In the genomic region with DNA sequence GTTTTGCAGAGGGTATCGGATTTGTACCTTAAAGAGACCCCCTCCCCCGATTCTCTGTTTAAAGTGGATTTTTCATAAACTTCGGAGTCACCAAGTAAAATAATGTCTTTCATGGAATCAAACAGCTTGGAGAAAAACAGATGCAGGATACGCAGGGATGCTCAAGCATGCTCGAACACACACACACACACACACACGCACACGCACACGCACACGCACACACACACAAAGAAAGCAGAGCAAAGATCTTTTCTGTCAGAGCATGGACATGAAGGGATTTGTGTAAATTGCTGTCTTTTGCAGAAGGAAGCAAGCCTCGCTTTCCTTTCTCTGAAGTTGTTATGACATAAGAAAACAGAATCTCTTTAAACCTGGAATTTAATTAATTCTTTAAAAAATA, we compare ENCODE assay signal across 11 mouse cellular contexts.
DNase-seq lines count a peak whose midpoint lies in the region; ATAC-seq and TF ChIP-seq lines count a peak whose summit lies in the region.
"Had no signal": no experiment of that assay in that cellular context is flagged by ENCODE, and none has a peak within 500 bp of the region (broad histone marks: within the 10 kb centered on the region; RNA-seq: fewer than 3 reads in every experiment).

No protein-coding gene starts in this region.

- no peak overlapping the region for H3K9ac ChIP-seq in lung, embryonic 14.5 days
- H3K9ac ChIP-seq in forebrain, embryonic 13.5 days: no peak overlapping the region
- H3K9ac ChIP-seq in limb, embryonic 13.5 days: no peak overlapping the region
- H3K9ac ChIP-seq in lung, postnatal 0 days (replicated peaks; ENCODE audit: low read depth): no peak overlapping the region

- 34% methylated on average over 10 of the region's 10 CpGs for WGBS in lung, embryonic 14.5 days
- WGBS in lung, adult 2 months: 40% methylated on average over 10 of the region's 10 CpGs
- 2% methylated on average over 10 of the region's 10 CpGs for WGBS in forebrain, embryonic 13.5 days
- WGBS in limb, embryonic 13.5 days: 12% methylated on average over 10 of the region's 10 CpGs
- WGBS in lung, postnatal 0 days: 40% methylated on average over 10 of the region's 10 CpGs

- no peak overlapping the region for H3K27ac ChIP-seq in lung, embryonic 14.5 days (ENCODE audit: low read depth)
- H3K27ac ChIP-seq in forebrain, embryonic 13.5 days: peak overlapping the region; percentile 68
- no peak overlapping the region for H3K27ac ChIP-seq in limb, embryonic 13.5 days
- no peak overlapping the region for H3K27ac ChIP-seq in lung, postnatal 0 days (ENCODE audit: low read length)

- no peak for TF ChIP-seq CTCF in lung, embryonic 14.5 days (IDR thresholded peaks at IDR 0.05; ENCODE audit: low read depth)
- no peak for TF ChIP-seq CTCF in lung, adult 2 months (IDR thresholded peaks at IDR 0.05; ENCODE audit: insufficient read depth, low read length)
- TF ChIP-seq CTCF in lung, postnatal 0 days (IDR thresholded peaks at IDR 0.05): no peak

- TF ChIP-seq POLR2A in lung, adult 2 months (IDR thresholded peaks at IDR 0.05; ENCODE audit: borderline replicate concordance, extremely low read depth, low read depth, low read length): no peak

- no peaks in the 10 kb centered on the region for H3K36me3 ChIP-seq in lung, embryonic 14.5 days (ENCODE audit: insufficient read depth)
- no peaks in the 10 kb centered on the region for H3K36me3 ChIP-seq in forebrain, embryonic 13.5 days (ENCODE audit: poor library complexity, severe bottlenecking)
- no peaks in the 10 kb centered on the region for H3K36me3 ChIP-seq in limb, embryonic 13.5 days
- no peaks in the 10 kb centered on the region for H3K36me3 ChIP-seq in lung, postnatal 0 days (ENCODE audit: insufficient read depth, low read length)

- H3K27me3 ChIP-seq in lung, embryonic 14.5 days (ENCODE audit: insufficient read depth, low read length): peaks cover 56% of the 10 kb centered on the region
- H3K27me3 ChIP-seq in forebrain, embryonic 13.5 days: peaks cover 40% of the 10 kb centered on the region
- H3K27me3 ChIP-seq in limb, embryonic 13.5 days: peaks cover 68% of the 10 kb centered on the region
- H3K27me3 ChIP-seq in lung, postnatal 0 days (replicated peaks; ENCODE audit: insufficient read depth, low read length): peaks cover 54% of the 10 kb centered on the region

- H3K4me1 ChIP-seq in lung, embryonic 14.5 days (ENCODE audit: insufficient read depth): no peaks in the 10 kb centered on the region
- H3K4me1 ChIP-seq in lung, adult 2 months (ENCODE audit: control insufficient read depth, insufficient read depth, low read length): no peaks in the 10 kb centered on the region; the same call in 1 of the 2 replicates
- H3K4me1 ChIP-seq in forebrain, embryonic 13.5 days: peaks cover 58% of the 10 kb centered on the region
- peaks cover 34% of the 10 kb centered on the region for H3K4me1 ChIP-seq in limb, embryonic 13.5 days
- H3K4me1 ChIP-seq in lung, postnatal 0 days (ENCODE audit: insufficient read depth, low read depth, low read length): 0 out of 2 replicates have a peak, but pooled peaks cover 4% of the 10 kb centered on the region

- no peak overlapping the region; the same call in 1 of the 2 replicates for H3K4me2 ChIP-seq in lung, embryonic 14.5 days
- peak overlapping the region; percentile 73 for H3K4me2 ChIP-seq in forebrain, embryonic 13.5 days
- peak overlapping the region; percentile 96 for H3K4me2 ChIP-seq in limb, embryonic 13.5 days (replicated peaks)
- no peak overlapping the region for H3K4me2 ChIP-seq in lung, postnatal 0 days (replicated peaks; ENCODE audit: low read depth, low read length)

- ATAC-seq in lung, embryonic 14.5 days (ENCODE audit: insufficient read depth): no peak
- ATAC-seq in forebrain, embryonic 13.5 days: no peak
- ATAC-seq in limb, embryonic 13.5 days (ENCODE audit: low FRiP score, low read depth): no peak
- no peak for ATAC-seq in lung, postnatal 0 days
- ATAC-seq: inflammation-experienced regulatory T-cells, adult 6 months had no signal

- 0 out of 2 replicates have a peak overlapping the region, but pooled peaks have one; percentile 44 for H3K4me3 ChIP-seq in lung, embryonic 14.5 days (ENCODE audit: low read depth, low read length)
- H3K4me3 ChIP-seq in lung, adult 2 months (replicated peaks; ENCODE audit: extremely low read depth, low read depth, low read length): no peak overlapping the region
- H3K4me3 ChIP-seq in forebrain, embryonic 13.5 days: peak overlapping the region; percentile 41; the same call in 1 of the 2 replicates
- H3K4me3 ChIP-seq in limb, embryonic 13.5 days: peak overlapping the region; percentile 48
- no peak overlapping the region for H3K4me3 ChIP-seq in lung, postnatal 0 days (ENCODE audit: low read depth, low read length)

- TF ChIP-seq EP300 in lung, postnatal 0 days (IDR thresholded peaks at IDR 0.05): no peak

- DNase-seq in lung, embryonic 14.5 days: no peak
- no peak for DNase-seq in lung, adult 2 months
- DNase-seq in retina, postnatal 1 day: peak; percentile 65
- no peak for DNase-seq in left cerebral cortex, adult 18-20 months (ENCODE audit: low spot score in 2 of 2)
- DNase-seq in lung, postnatal 0 days (ENCODE audit: low spot score): no peak
- DNase-seq in adrenal gland, adult 8-10 months: no peak
- DNase-seq: cerebellum, adult 9-10 months; spleen, adult 18-20 months had no signal

- no peaks in the 10 kb centered on the region for H3K9me3 ChIP-seq in lung, embryonic 14.5 days (ENCODE audit: low read depth, low read length)
- no peaks in the 10 kb centered on the region for H3K9me3 ChIP-seq in forebrain, embryonic 13.5 days (replicated peaks)
- H3K9me3 ChIP-seq in limb, embryonic 13.5 days: no peaks in the 10 kb centered on the region
- no peaks in the 10 kb centered on the region for H3K9me3 ChIP-seq in lung, postnatal 0 days (ENCODE audit: low read length)

Comparison
In these comparisons a context has a peak if more than half of its experiments do, and no peak if none do; other contexts are left out.
1. H3K4me3 ChIP-seq: peak in lung, embryonic 14.5 days (single experiment), forebrain, embryonic 13.5 days (single experiment) and limb, embryonic 13.5 days (single experiment); none in lung, adult 2 months (single experiment) and lung, postnatal 0 days (single experiment).
2. H3K4me2 ChIP-seq: peak in forebrain, embryonic 13.5 days (single experiment) and limb, embryonic 13.5 days (single experiment); none in lung, embryonic 14.5 days (single experiment) and lung, postnatal 0 days (single experiment).